Mouse (Mus musculus) heart, postnatal 0 days (tissue): ENCODE measurements at regions not wholly inside any gene's neighbourhood (a gene's known extent, or its start where the extent isn't known, plus 50 kb on each side); places are given as distances from the start of the nearest gene placed in this dataset.

Experiments used
- ATAC-seq: fragments of 200-750 bp; cut with Nextera tagmentation; 2 replicates; pipeline ENCODE4 v1.8.0; 2017; ENCODE audit warnings: low read depth, moderate number of reproducible peaks, moderate library complexity; ENCODE audit not compliant: insufficient read depth
- DNase-seq: peaks from one replicate; pipeline ENCODE4 v3.0.0-alpha.2; 2016; ENCODE audit warnings: low spot score
- H3K27ac ChIP-seq: fragments of 300-500 bp; sonication (generic); 2 replicates; pipeline ENCODE4 v1.5.1; 2014; ENCODE audit warnings: low read depth, mild to moderate bottlenecking
- H3K27me3 ChIP-seq: fragments of 300-500 bp; sonication (generic); 2 replicates; pipeline ENCODE4 v1.6.1; 2014; ENCODE audit warnings: low read length, mixed read lengths; ENCODE audit not compliant: control insufficient read depth, insufficient read depth
- H3K36me3 ChIP-seq: fragments of 300-500 bp; sonication (generic); replicated peaks from 2 replicates; pipeline ENCODE4 v1.6.1; 2014; ENCODE audit warnings: low read length, mixed read lengths; ENCODE audit not compliant: control insufficient read depth, insufficient read depth
- H3K4me1 ChIP-seq: fragments of 300-500 bp; sonication (generic); 2 replicates; pipeline ENCODE4 v1.6.1; 2014; ENCODE audit warnings: antibody characterized with exemption; ENCODE audit not compliant: control insufficient read depth, insufficient read depth
- H3K4me2 ChIP-seq: fragments of 300-500 bp; sonication (generic); 2 replicates; pipeline ENCODE4 v1.6.1; 2014; ENCODE audit warnings: low read depth, mild to moderate bottlenecking, low read length, moderate library complexity
- H3K4me3 ChIP-seq: fragments of 300-500 bp; sonication (generic); 2 replicates; pipeline ENCODE4 v1.5.1; 2014; ENCODE audit warnings: low read depth, low read length
- H3K9ac ChIP-seq: fragments of 300-500 bp; sonication (generic); replicated peaks from 2 replicates; pipeline ENCODE4 v1.6.1; 2014; ENCODE audit warnings: low read depth, low read length, mixed read lengths
- H3K9me3 ChIP-seq: fragments of 300-500 bp; sonication (generic); replicated peaks from 2 replicates; pipeline ENCODE4 v1.6.1; 2016; ENCODE audit warnings: low read length; ENCODE audit not compliant: control insufficient read depth
- CTCF ChIP-seq: IDR thresholded peaks from 2 replicates; pipeline ENCODE4 v1.5.1; 2016; ENCODE audit warnings: antibody characterized with exemption, control low read depth, low read depth
- EP300 ChIP-seq: IDR thresholded peaks from 2 replicates; pipeline ENCODE4 v1.6.1; 2016; ENCODE audit warnings: antibody characterized with exemption, low read depth
- WGBS: fragments of 180-500 bp; shearing (Covaris S2); extraction: QIAGEN DNeasy Blood & Tissue Kit; methylation state at CpG from one replicate; pipeline ENCODE4 v1.1.7; 2014; 5-methylcytosine and 5-hydroxymethylcytosine counted together

- ATAC-seq: no peak
- no peak for DNase-seq
- Histone ChIP-seq H3K4me3 (no peak overlapping the region), H3K36me3 (no peaks in the 10 kb centered on the region), H3K4me2 (no peak overlapping the region), H3K9ac (no peak overlapping the region), H3K27ac (no peak overlapping the region), H3K27me3 (no peaks in the 10 kb centered on the region), H3K4me1 (no peaks in the 10 kb centered on the region), H3K9me3 (no peaks in the 10 kb centered on the region)
- no peak for TF ChIP-seq CTCF
- no peak for TF ChIP-seq EP300
Observed at GRCm38 (mm10) chr12:14237699-14238098, 85.8 kb upstream of the Fam84a start.

DNA sequence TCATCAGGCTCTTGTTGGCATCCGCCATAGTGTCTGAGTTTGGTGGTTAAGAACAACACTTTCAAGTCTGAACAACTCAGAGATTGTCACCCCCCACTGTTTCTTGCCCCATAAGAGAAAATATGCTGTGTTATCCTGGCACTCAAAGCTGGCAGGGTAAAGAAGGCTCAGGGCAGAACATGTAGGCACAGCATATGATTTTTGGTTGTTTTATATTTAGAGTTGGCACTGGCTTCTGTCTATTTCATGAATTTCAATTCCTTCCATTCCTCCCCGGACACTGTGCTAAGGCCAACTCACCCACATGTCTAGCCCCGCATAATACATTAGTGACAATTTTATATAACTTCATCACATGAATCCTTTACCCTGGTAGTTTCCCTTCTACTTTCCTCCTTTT lies 83.5 kb upstream of the Fam84a start:
- Histone ChIP-seq H3K27ac (no peak overlapping the region), H3K27me3 (no peaks in the 10 kb centered on the region), H3K4me2 (no peak overlapping the region), H3K4me3 (no peak overlapping the region), H3K36me3 (no peaks in the 10 kb centered on the region), H3K9ac (no peak overlapping the region), H3K4me1 (no peaks in the 10 kb centered on the region), H3K9me3 (no peaks in the 10 kb centered on the region)
- TF ChIP-seq EP300 (no peak), CTCF (no peak)
- no peak for ATAC-seq
- DNase-seq: no peak
- WGBS: 48% methylated on average over 3 of the region's 3 CpGs

- ATAC-seq (no peak), DNase-seq (no peak)
- TF ChIP-seq CTCF (no peak), EP300 (no peak)
- H3K4me2 ChIP-seq: no peak overlapping the region
- H3K9me3 ChIP-seq: no peaks in the 10 kb centered on the region
- H3K4me1 ChIP-seq: no peaks in the 10 kb centered on the region
- H3K9ac ChIP-seq: no peak overlapping the region
- H3K27me3 ChIP-seq: no peaks in the 10 kb centered on the region
- H3K27ac ChIP-seq: no peak overlapping the region
- no peak overlapping the region for H3K4me3 ChIP-seq
- 73% methylated on average over 3 of the region's 3 CpGs for WGBS
- no peaks in the 10 kb centered on the region for H3K36me3 ChIP-seq
Observed at GRCm38 (mm10) chr12:14212618-14213017, 60.8 kb upstream of the Fam84a start.

GRCm38 (mm10) chr12:14209881-14210280 lies 58.0 kb upstream of the Fam84a start:
- no peak overlapping the region for H3K9ac ChIP-seq
- H3K4me3 ChIP-seq: no peak overlapping the region
- DNase-seq: no peak
- H3K4me1 ChIP-seq: no peaks in the 10 kb centered on the region
- no peaks in the 10 kb centered on the region for H3K9me3 ChIP-seq
- no peak overlapping the region for H3K27ac ChIP-seq
- TF ChIP-seq EP300: no peak
- H3K27me3 ChIP-seq: no peaks in the 10 kb centered on the region
- H3K36me3 ChIP-seq: no peaks in the 10 kb centered on the region
- ATAC-seq: no peak
- no peak overlapping the region for H3K4me2 ChIP-seq

DNA sequence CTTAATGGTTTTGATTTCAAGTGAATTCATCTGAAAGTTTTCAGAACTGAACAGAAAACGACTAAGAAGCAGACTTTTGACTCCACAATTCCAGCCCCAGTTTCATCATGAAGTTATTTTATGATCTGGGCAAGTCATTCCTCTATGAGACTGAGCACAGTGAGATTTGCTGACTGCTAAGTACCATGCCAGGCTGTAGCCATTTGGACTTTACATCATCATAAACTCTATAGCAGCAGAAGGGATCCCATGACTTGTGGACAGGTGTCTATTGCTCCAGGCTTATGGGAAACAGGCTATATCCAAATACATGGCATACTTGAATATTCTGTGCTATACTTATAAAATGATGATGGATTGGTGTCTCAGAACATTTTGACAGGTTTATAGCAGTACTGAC lies 55.4 kb upstream of the Fam84a start:
- Histone ChIP-seq H3K4me3 (no peak overlapping the region), H3K9me3 (no peaks in the 10 kb centered on the region)
- 36% methylated on average over 1 of the region's 1 CpGs for WGBS

GRCm38 (mm10) chr12:14204491-14204890 lies 52.6 kb upstream of the Fam84a start:
- H3K9ac ChIP-seq: no peak overlapping the region
- H3K27me3 ChIP-seq: no peaks in the 10 kb centered on the region
- DNase-seq (no peak), ATAC-seq (no peak)
- H3K27ac ChIP-seq: no peak overlapping the region
- H3K4me3 ChIP-seq: no peak overlapping the region
- H3K4me2 ChIP-seq: no peak overlapping the region
- no peaks in the 10 kb centered on the region for H3K9me3 ChIP-seq
- H3K4me1 ChIP-seq: no peaks in the 10 kb centered on the region
- WGBS: 66% methylated on average over 1 of the region's 1 CpGs
- no peaks in the 10 kb centered on the region for H3K36me3 ChIP-seq
- TF ChIP-seq EP300 (no peak), CTCF (no peak)

More for the DNA sequence above, 55.4 kb upstream of the Fam84a start:
- ATAC-seq: no peak
- TF ChIP-seq CTCF: no peak
- TF ChIP-seq EP300: no peak
- Histone ChIP-seq H3K36me3 (no peaks in the 10 kb centered on the region), H3K9ac (no peak overlapping the region), H3K4me2 (no peak overlapping the region), H3K4me1 (no peaks in the 10 kb centered on the region), H3K27ac (no peak overlapping the region), H3K27me3 (no peaks in the 10 kb centered on the region)
- no peak for DNase-seq
